Mouse (Mus musculus) forebrain, embryonic 15.5 days (tissue): ENCODE measurements around the gene Adam15. TPM values are rescaled to one million over a fixed set of nuclear protein-coding genes. Genes with fewer than 3 reads are reported as not detected.

ENCODE experiments used
- ATAC-seq: fragments of 200-750 bp; cut with Nextera tagmentation; replicated peaks from 2 replicates; pipeline ENCODE4 v1.8.0; 2017; ENCODE audit warnings: mild to moderate bottlenecking, moderate TSS enrichment, moderate library complexity
- H3K27ac ChIP-seq: fragments of 300-500 bp; sonication (generic); replicated peaks from 2 replicates; pipeline ENCODE4 v1.5.1; 2015; ENCODE audit warnings: mild to moderate bottlenecking, inconsistent platforms
- H3K27me3 ChIP-seq: fragments of 300-500 bp; sonication (generic); 2 replicates; pipeline ENCODE4 v1.6.1; 2015; ENCODE audit warnings: inconsistent platforms
- H3K36me3 ChIP-seq: fragments of 300-500 bp; sonication (generic); 2 replicates; pipeline ENCODE4 v1.6.1; 2015; ENCODE audit warnings: mild to moderate bottlenecking, inconsistent platforms
- H3K4me1 ChIP-seq: fragments of 300-500 bp; sonication (generic); 2 replicates; pipeline ENCODE4 v1.6.1; 2015; ENCODE audit warnings: inconsistent platforms
- H3K4me2 ChIP-seq: fragments of 300-500 bp; sonication (generic); replicated peaks from 2 replicates; pipeline ENCODE4 v1.6.1; 2015; ENCODE audit warnings: mild to moderate bottlenecking, inconsistent platforms
- H3K4me3 ChIP-seq: fragments of 300-500 bp; sonication (generic); 2 replicates; pipeline ENCODE4 v1.5.1; 2015; ENCODE audit warnings: mild to moderate bottlenecking, inconsistent platforms
- H3K9ac ChIP-seq: fragments of 300-500 bp; sonication (generic); replicated peaks from 2 replicates; pipeline ENCODE4 v1.6.1; 2015; ENCODE audit warnings: mild to moderate bottlenecking, inconsistent platforms
- H3K9me3 ChIP-seq: fragments of 300-500 bp; sonication (generic); 2 replicates; pipeline ENCODE4 v1.6.1; 2016; ENCODE audit warnings: inconsistent platforms
- WGBS: fragments of 180-500 bp; shearing (Covaris S2); methylation state at CpG from one replicate; pipeline ENCODE4 v1.1.7; 2015; ENCODE audit warnings: mixed read lengths; 5-methylcytosine and 5-hydroxymethylcytosine counted together
- polyA plus RNA-seq: library from polyadenylated mRNA; unstranded; fragments of >200 nt; fragmentation: Nextera tagmentation; extraction: Ambion mirVana; gene quantifications from 2 replicates; pipeline ENCODE4 v1.2.1, GENCODE M21; 2015

Adam15 gene
- polyA plus RNA-seq, 1 experiment from 2014 or later, result 32.9 TPM

DNA sequence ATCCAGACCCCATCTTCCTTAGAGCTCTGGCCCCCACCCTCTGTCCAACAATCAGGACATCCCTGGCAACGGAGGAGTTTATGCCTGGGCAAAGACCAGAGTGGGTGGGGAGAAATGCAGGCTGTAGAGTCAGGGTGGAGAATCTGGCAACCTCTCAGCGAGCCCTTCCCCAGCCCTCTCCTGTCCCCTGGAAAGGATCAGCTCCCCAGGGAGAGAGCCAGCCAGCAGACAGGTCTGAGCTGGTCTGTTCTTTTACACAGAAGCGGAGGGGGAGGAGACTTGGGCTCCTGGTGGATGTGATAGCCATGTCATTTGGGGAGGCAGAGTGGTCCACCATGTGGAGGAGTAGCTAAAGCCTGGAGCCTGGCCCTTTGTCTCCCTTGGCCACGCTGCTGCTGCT, 21.2 kb downstream of the Adam15 start:
- H3K27ac ChIP-seq, result no peak overlapping the region
- peaks cover 33% of the 10 kb centered on the region for H3K4me1 ChIP-seq
- no peak overlapping the region for H3K4me3 ChIP-seq
- WGBS, result 17% methylated on average over 4 of the region's 4 CpGs
- H3K27me3 ChIP-seq, result no peaks in the 10 kb centered on the region
- no peak overlapping the region for H3K9ac ChIP-seq
- ATAC-seq, result no peak
- peaks cover 1% of the 10 kb centered on the region; the same call in 1 of the 2 replicates for H3K36me3 ChIP-seq
- H3K4me2 ChIP-seq, result no peak overlapping the region
- H3K9me3 ChIP-seq, result no peaks in the 10 kb centered on the region

GRCm38 (mm10) chr3:89327371-89327870, 22.4 kb downstream of the Adam15 start:
- Histone ChIP-seq H3K4me2 (no peak overlapping the region), H3K27ac (no peak overlapping the region), H3K9ac (no peak overlapping the region), H3K4me1 (peaks cover 28% of the 10 kb centered on the region), H3K27me3 (no peaks in the 10 kb centered on the region), H3K36me3 (no peaks in the 10 kb centered on the region), H3K4me3 (no peak overlapping the region), H3K9me3 (no peaks in the 10 kb centered on the region)
- no peak for ATAC-seq
- WGBS, result 71% methylated on average over 9 of the region's 9 CpGs

DNA sequence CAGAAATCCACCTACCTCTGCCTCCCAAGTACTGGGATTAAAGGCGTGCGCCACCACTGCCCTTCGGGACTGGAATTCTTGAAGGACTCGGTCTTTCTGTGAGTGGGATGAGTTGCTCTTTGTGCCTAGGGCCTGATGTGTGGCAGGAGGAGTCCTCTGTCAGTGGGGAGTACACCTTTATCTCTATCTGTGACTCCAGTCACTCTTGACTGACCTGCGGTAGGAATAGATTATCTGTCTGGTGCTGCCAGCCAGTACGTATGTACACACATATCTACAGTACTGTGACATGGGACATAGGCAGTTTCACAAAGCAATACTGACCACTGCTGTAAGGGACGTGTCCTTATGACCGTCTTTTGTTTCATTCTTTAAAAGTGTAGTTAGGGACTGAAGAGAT, 23.9 kb downstream of the Adam15 start:
- H3K27ac ChIP-seq, result no peak overlapping the region
- peaks cover 3% of the 10 kb centered on the region; the same call in 1 of the 2 replicates for H3K27me3 ChIP-seq
- no peak for ATAC-seq
- no peak overlapping the region for H3K9ac ChIP-seq
- H3K9me3 ChIP-seq, result no peaks in the 10 kb centered on the region
- no peak overlapping the region for H3K4me3 ChIP-seq
- WGBS, result 92% methylated on average over 8 of the region's 8 CpGs
- no peaks in the 10 kb centered on the region for H3K36me3 ChIP-seq
- H3K4me2 ChIP-seq, result no peak overlapping the region
- H3K4me1 ChIP-seq, result peaks cover 28% of the 10 kb centered on the region

DNA sequence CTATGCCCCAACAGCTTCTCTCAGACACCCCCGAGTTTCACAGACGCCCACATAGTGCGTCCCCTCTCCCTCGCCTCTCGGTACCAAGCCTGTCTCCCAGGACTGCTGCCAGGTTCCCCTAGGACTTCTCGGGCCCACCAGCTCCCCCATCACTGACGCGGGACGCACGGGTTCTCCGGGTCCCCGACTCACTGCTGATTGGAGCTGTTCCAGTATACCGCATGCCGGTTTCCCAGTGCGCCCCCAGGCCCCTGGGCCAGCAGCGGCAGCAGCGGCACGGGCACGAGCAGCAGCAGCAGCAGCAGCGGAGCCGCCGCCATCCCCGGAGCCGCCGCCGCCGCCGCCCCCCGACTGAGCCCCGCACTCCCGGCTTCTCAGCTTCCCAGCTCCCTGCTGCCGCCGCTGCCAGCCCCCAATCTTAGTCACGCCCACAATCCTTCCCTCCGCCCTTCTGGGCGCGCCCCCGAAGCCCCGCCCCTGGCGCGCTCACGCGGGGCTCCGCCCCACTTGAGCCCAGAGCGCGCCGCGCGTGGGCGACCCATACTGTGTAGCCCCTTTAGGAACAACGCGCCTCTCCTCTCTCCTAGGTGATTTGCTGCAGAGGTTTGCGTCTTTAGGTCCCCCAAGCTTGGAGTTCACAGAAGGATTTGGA, 27.2 kb downstream of the Adam15 start, which contains the start of gene Efna3:
Efna3 (minus strand) TSS at position 452 of the 652 bp plus-strand sequence.
- Histone ChIP-seq H3K27me3 (peaks cover 27% of the 10 kb centered on the region), H3K27ac (peak within 1 kb of the TSS; percentile 90), H3K4me1 (peaks cover 50% of the 10 kb centered on the region), H3K36me3 (no peaks in the 10 kb centered on the region), H3K9me3 (no peaks in the 10 kb centered on the region), H3K4me2 (peak within 1 kb of the TSS; percentile 93), H3K4me3 (peak within 1 kb of the TSS; percentile 65), H3K9ac (peak within 1 kb of the TSS; percentile 79)
- WGBS, result under 1% methylated on average over 49 of the region's 53 CpGs
- peak; percentile 59 for ATAC-seq

GRCm38 (mm10) chr3:89322131-89322500, 27.7 kb downstream of the Adam15 start:
- H3K36me3 ChIP-seq, result no peaks in the 10 kb centered on the region
- H3K4me1 ChIP-seq, result peaks cover 54% of the 10 kb centered on the region
- H3K27me3 ChIP-seq, result peaks cover 27% of the 10 kb centered on the region
- WGBS, result 2% methylated on average over 14 of the region's 14 CpGs
- no peaks in the 10 kb centered on the region for H3K9me3 ChIP-seq
- H3K4me2 ChIP-seq, result peak overlapping the region; percentile 93
- peak overlapping the region; percentile 90 for H3K27ac ChIP-seq
- peak overlapping the region; percentile 79 for H3K9ac ChIP-seq
- peak overlapping the region; percentile 65 for H3K4me3 ChIP-seq
- peak; percentile 2; the same call in 1 of the 2 replicates for ATAC-seq

DNA sequence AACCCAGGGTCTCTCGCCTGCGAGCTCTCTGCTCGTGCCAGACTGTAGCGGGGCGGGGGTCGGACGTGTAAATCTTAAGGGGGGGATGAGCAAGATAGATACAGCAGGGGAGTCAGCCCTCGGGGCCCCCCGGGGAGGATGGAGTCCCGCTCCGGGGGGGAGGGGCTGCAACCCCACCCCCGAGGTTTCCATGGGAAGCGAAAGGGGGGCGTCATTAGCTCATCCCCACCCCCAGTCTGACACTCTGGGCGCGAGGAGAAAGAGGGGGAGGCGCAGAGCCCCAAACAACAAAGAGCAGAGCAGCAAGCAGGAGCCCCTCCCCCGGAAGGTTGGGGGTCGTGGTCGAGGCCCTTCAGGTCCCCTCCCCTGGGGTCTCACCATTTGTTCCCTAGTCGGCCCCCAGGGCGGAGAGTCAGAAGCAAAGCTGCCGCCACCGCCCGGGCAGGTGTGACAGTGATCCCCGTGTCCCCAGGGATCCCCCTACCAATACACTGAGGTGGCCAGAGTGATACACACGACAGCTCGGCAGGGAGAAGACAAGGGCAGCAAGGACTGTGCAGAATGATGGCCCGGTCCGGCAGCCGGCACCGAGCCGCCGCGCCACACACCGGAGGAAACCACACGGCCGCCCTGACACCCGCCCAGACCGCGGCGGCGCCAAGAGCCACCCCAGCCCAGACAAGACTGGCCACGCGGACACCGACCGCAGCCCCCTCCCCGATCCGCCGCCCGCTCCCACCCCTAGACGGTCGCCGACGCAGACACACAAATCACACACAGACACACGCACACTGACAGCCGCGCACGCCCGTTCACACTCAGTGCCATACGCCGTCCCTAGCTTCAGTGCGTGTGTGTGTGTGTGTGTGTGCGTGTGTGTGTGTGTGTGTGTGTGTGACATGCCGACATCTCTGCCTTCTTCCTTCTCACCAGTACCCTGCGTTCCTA, 28.3 kb downstream of the Adam15 start:
- peaks cover 27% of the 10 kb centered on the region for H3K27me3 ChIP-seq
- no peaks in the 10 kb centered on the region for H3K9me3 ChIP-seq
- WGBS, result 1% methylated on average over 63 of the region's 66 CpGs
- peak overlapping the region; percentile 79 for H3K9ac ChIP-seq
- peaks cover 60% of the 10 kb centered on the region for H3K4me1 ChIP-seq
- H3K36me3 ChIP-seq, result no peaks in the 10 kb centered on the region
- peak overlapping the region; percentile 93 for H3K4me2 ChIP-seq
- H3K4me3 ChIP-seq, result peak overlapping the region; percentile 65
- ATAC-seq, result peak; percentile 37
- peak overlapping the region; percentile 90 for H3K27ac ChIP-seq

GRCm38 (mm10) chr3:89320581-89321182, 29.1 kb downstream of the Adam15 start:
- no peak for ATAC-seq
- no peaks in the 10 kb centered on the region for H3K9me3 ChIP-seq

GRCm38 (mm10) chr3:89319591-89320350, 30.0 kb downstream of the Adam15 start:
- H3K4me1 ChIP-seq, result peaks cover 77% of the 10 kb centered on the region
- H3K36me3 ChIP-seq, result no peaks in the 10 kb centered on the region
- peak overlapping the region; percentile 65 for H3K4me3 ChIP-seq
- peaks cover 32% of the 10 kb centered on the region for H3K27me3 ChIP-seq
- no peak for ATAC-seq
- H3K4me2 ChIP-seq, result peak overlapping the region; percentile 93
- H3K9ac ChIP-seq, result peak overlapping the region; percentile 79
- peak overlapping the region; percentile 90 for H3K27ac ChIP-seq
- WGBS, result 4% methylated on average over 58 of the region's 58 CpGs
- H3K9me3 ChIP-seq, result no peaks in the 10 kb centered on the region

More at GRCm38 (mm10) chr3:89320581-89321182, 29.1 kb downstream of the Adam15 start:
- Histone ChIP-seq H3K4me1 (peaks cover 68% of the 10 kb centered on the region), H3K4me3 (peak overlapping the region; percentile 65), H3K36me3 (no peaks in the 10 kb centered on the region), H3K9ac (peak overlapping the region; percentile 79), H3K4me2 (peak overlapping the region; percentile 93), H3K27ac (peak overlapping the region; percentile 90), H3K27me3 (peaks cover 31% of the 10 kb centered on the region)
- under 1% methylated on average over 41 of the region's 41 CpGs for WGBS

DNA sequence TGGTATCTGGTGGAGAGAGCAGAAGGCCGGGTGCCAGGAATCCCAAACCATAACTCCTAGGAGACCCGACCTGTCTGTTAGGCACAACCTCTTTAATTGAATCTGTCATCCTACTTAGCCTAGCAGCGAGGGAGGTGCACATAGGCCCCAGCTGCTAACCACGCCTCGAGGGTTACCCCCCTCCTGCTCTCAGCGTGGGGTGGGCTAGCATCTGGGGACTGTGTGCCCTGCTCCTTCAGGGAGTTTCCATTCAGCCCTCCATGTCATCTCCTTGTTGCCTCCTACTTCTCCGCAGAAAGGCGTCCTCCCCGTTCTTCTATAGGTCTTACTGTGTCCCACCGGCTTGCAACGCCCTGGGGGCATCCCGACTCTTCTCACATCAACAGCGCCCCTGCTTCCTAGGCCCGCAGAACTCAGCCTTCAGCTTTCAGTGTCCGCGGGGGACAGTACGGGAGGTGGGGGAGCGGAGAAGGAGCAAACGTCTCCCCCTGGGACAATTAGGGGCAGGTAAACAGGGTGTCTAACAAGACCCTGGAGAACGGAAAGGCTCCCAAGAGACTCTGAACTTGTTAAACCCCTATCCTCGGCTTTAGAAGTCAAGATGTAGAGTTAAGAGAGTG, 30.7 kb downstream of the Adam15 start:
- H3K9ac ChIP-seq, result peak overlapping the region; percentile 79
- peak overlapping the region; percentile 90 for H3K27ac ChIP-seq
- 0 out of 2 replicates have a peak, but pooled peaks cover 3% of the 10 kb centered on the region for H3K36me3 ChIP-seq
- H3K9me3 ChIP-seq, result no peaks in the 10 kb centered on the region
- peaks cover 32% of the 10 kb centered on the region for H3K27me3 ChIP-seq
- peak overlapping the region; percentile 65 for H3K4me3 ChIP-seq
- peaks cover 77% of the 10 kb centered on the region for H3K4me1 ChIP-seq
- 10% methylated on average over 21 of the region's 21 CpGs for WGBS
- no peak for ATAC-seq
- peak overlapping the region; percentile 93 for H3K4me2 ChIP-seq

DNA sequence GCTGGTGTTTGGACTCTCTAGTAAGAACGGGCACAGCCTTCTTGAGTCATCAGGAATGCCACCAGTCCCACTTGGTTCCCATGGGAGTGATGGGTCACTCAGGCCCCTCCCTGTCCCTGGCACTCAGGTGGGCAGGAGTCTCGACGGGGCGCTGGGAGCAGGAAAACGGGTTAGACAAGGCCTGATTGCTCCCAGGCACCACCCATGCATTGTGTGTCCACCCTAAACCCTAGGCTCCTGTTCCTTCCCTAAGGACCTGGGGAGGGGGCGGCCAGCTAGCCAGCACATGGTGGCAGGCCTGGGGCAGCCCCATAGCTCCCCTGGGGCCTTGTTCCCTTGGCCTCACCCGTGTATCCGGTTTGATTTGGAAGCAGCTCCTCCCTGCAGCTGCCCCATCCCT, 31.5 kb downstream of the Adam15 start:
- Histone ChIP-seq H3K4me1 (peaks cover 77% of the 10 kb centered on the region), H3K27me3 (peaks cover 32% of the 10 kb centered on the region), H3K4me3 (no peak overlapping the region), H3K4me2 (no peak overlapping the region), H3K27ac (no peak overlapping the region), H3K36me3 (0 out of 2 replicates have a peak, but pooled peaks cover 4% of the 10 kb centered on the region), H3K9ac (no peak overlapping the region), H3K9me3 (no peaks in the 10 kb centered on the region)
- no peak for ATAC-seq
- WGBS, result 75% methylated on average over 8 of the region's 8 CpGs

GRCm38 (mm10) chr3:89317246-89317645, 32.5 kb downstream of the Adam15 start:
- no peak for ATAC-seq
- H3K36me3 ChIP-seq, result 0 out of 2 replicates have a peak, but pooled peaks cover 4% of the 10 kb centered on the region
- peaks cover 70% of the 10 kb centered on the region for H3K4me1 ChIP-seq
- H3K4me3 ChIP-seq, result no peak overlapping the region
- H3K4me2 ChIP-seq, result peak overlapping the region; percentile 46; the same call in 1 of the 2 replicates
- no peak overlapping the region for H3K27ac ChIP-seq
- H3K9me3 ChIP-seq, result no peaks in the 10 kb centered on the region
- peaks cover 32% of the 10 kb centered on the region for H3K27me3 ChIP-seq
- 59% methylated on average over 6 of the region's 6 CpGs for WGBS
- H3K9ac ChIP-seq, result no peak overlapping the region
